Mouse (Mus musculus): ENCODE data around the gene Naaladl2. TPM values are rescaled to one million over a fixed set of nuclear protein-coding genes. Genes with fewer than 3 reads are reported as not detected.

Naaladl2 gene
- polyA plus RNA-seq, 1 experiment, result not detected

DNA sequence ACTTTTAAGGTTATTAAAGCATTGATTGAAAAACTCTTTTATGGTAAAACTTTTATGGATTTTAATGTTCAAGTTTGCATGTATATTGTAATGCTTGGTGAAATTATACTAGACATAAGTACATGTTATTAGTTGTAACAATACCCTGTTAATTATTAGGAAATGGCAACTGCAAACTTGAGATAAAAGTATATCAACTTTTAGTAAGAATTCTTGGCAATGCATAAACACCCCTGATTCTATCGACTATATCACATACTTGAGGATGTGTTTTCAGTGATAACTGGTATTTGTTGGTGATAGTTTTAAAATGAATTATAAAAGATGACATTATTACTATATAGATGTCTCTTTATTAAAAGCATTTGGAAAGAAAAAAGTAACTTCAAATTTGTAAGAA is 1017.9 kb downstream of the Naaladl2 start:
- Histone ChIP-seq H3K9me3 (replicated peaks; ENCODE audit: control insufficient read depth, insufficient read depth, low read length, poor library complexity, severe bottlenecking) (no peaks in the 10 kb centered on the region), H3K4me3 (ENCODE audit: low read depth, low read length) (no peak overlapping the region), H3K36me3 (ENCODE audit: control insufficient read depth, insufficient read depth, low read length, poor library complexity, severe bottlenecking) (no peaks in the 10 kb centered on the region), H3K4me1 (ENCODE audit: control insufficient read depth, insufficient read depth, low read length) (no peaks in the 10 kb centered on the region), H3K27ac (ENCODE audit: insufficient read depth, low read length) (no peak overlapping the region), H3K9ac (ENCODE audit: low read depth, poor library complexity, severe bottlenecking) (no peak overlapping the region), H3K27me3 (ENCODE audit: control insufficient read depth, insufficient read depth, low read length, poor library complexity, severe bottlenecking) (no peaks in the 10 kb centered on the region)
- no peak for TF ChIP-seq POLR2A (IDR thresholded peaks at IDR 0.05; ENCODE audit: insufficient read depth, low read length)
- no peak for TF ChIP-seq EP300 (IDR thresholded peaks at IDR 0.05; ENCODE audit: insufficient read depth, low read depth, low read length)
- no peak for TF ChIP-seq CTCF (IDR thresholded peaks at IDR 0.05; ENCODE audit: low read depth, low read length)

DNA sequence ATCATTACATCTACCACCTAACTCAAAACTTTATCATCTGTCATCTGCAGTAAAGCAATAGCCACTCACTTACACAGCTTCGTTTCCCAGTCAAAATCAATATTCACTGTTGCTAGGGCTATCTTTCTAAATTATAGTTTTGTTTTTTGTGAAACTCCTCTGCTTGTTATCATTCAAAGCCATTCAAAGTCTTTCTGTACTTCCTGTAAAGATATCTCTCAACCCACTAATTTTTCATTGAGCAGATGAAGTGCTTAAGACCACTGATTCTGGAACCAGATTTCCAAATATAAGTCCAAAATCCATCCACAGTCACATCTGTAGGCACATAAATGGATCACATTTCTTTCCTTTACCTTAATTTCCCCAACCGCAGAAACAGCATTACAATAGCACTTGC is 1020.0 kb downstream of the Naaladl2 start:
- no peaks in the 10 kb centered on the region for H3K36me3 ChIP-seq (ENCODE audit: control insufficient read depth, insufficient read depth, low read length, poor library complexity, severe bottlenecking)
- TF ChIP-seq EP300 (IDR thresholded peaks at IDR 0.05; ENCODE audit: insufficient read depth, low read depth, low read length) (no peak), POLR2A (IDR thresholded peaks at IDR 0.05; ENCODE audit: insufficient read depth, low read length) (no peak), CTCF (IDR thresholded peaks at IDR 0.05; ENCODE audit: low read depth, low read length) (no peak)
- no peaks in the 10 kb centered on the region for H3K4me1 ChIP-seq (ENCODE audit: control insufficient read depth, insufficient read depth, low read length)
- no peak overlapping the region for H3K9ac ChIP-seq (ENCODE audit: low read depth, poor library complexity, severe bottlenecking)
- H3K27ac ChIP-seq (ENCODE audit: insufficient read depth, low read length), result no peak overlapping the region
- H3K27me3 ChIP-seq (ENCODE audit: control insufficient read depth, insufficient read depth, low read length, poor library complexity, severe bottlenecking), result no peaks in the 10 kb centered on the region
- H3K4me3 ChIP-seq (ENCODE audit: low read depth, low read length), result no peak overlapping the region
- no peaks in the 10 kb centered on the region for H3K9me3 ChIP-seq (replicated peaks; ENCODE audit: control insufficient read depth, insufficient read depth, low read length, poor library complexity, severe bottlenecking)

DNA sequence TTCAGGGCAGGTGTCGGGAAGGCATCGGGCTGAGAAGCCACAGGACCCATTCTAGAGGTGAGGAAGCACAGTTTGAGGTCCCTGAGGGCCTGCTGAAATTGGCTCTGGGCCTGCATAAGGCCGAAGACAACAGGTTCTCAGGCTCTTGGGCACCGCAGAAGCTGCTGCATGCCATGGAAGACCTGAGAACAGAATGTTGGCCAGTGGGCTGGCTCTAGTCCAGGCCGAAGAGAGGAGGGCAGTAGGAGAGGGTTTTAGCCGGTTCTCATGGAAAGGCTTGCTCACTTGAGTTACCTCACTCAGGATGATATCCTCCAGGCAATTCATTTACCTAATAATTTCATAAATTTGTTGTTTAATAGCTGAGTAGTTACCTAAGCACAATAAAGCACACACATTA is 1025.9 kb downstream of the Naaladl2 start:
- H3K36me3 ChIP-seq (ENCODE audit: control insufficient read depth, insufficient read depth, low read length, poor library complexity, severe bottlenecking), result no peaks in the 10 kb centered on the region
- no peak overlapping the region for H3K27ac ChIP-seq (ENCODE audit: insufficient read depth, low read length)
- TF ChIP-seq POLR2A (IDR thresholded peaks at IDR 0.05; ENCODE audit: insufficient read depth, low read length) (no peak), CTCF (IDR thresholded peaks at IDR 0.05; ENCODE audit: low read depth, low read length) (no peak), EP300 (IDR thresholded peaks at IDR 0.05; ENCODE audit: insufficient read depth, low read depth, low read length) (no peak)

DNA sequence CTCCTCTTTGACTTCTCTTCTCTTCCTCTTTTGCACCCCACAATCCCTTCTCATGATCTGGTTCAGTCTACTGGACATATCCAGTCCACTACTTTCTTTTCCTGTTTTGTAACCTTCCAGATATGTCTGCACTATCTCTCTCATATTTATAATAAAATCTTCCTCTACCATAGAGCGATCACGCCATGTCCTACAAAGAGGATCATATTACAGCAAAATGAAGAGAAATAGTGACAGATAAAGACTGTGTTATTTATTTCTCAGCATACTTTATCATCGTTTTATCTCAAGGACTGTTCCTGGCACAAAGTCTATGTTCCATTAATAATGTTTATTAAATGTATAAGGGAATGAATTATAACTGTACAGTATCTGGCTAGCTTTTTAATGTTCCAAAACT is 1029.2 kb downstream of the Naaladl2 start:
- no peaks in the 10 kb centered on the region for H3K4me1 ChIP-seq (ENCODE audit: control insufficient read depth, insufficient read depth, low read length)
- H3K9me3 ChIP-seq (replicated peaks; ENCODE audit: control insufficient read depth, insufficient read depth, low read length, poor library complexity, severe bottlenecking), result no peaks in the 10 kb centered on the region
- no peaks in the 10 kb centered on the region for H3K27me3 ChIP-seq (ENCODE audit: control insufficient read depth, insufficient read depth, low read length, poor library complexity, severe bottlenecking)
- H3K9ac ChIP-seq (ENCODE audit: low read depth, poor library complexity, severe bottlenecking), result no peak overlapping the region
- H3K36me3 ChIP-seq (ENCODE audit: control insufficient read depth, insufficient read depth, low read length, poor library complexity, severe bottlenecking), result no peaks in the 10 kb centered on the region
- no peak overlapping the region for H3K4me3 ChIP-seq (ENCODE audit: low read depth, low read length)
- no peak for TF ChIP-seq CTCF (IDR thresholded peaks at IDR 0.05; ENCODE audit: low read depth, low read length)
- TF ChIP-seq EP300 (IDR thresholded peaks at IDR 0.05; ENCODE audit: insufficient read depth, low read depth, low read length), result no peak
- no peak for TF ChIP-seq POLR2A (IDR thresholded peaks at IDR 0.05; ENCODE audit: insufficient read depth, low read length)
- no peak overlapping the region for H3K27ac ChIP-seq (ENCODE audit: insufficient read depth, low read length)

More for the DNA sequence above, 1025.9 kb downstream of the Naaladl2 start:
- Histone ChIP-seq H3K9me3 (replicated peaks; ENCODE audit: control insufficient read depth, insufficient read depth, low read length, poor library complexity, severe bottlenecking) (no peaks in the 10 kb centered on the region), H3K4me1 (ENCODE audit: control insufficient read depth, insufficient read depth, low read length) (no peaks in the 10 kb centered on the region), H3K4me3 (ENCODE audit: low read depth, low read length) (no peak overlapping the region), H3K9ac (ENCODE audit: low read depth, poor library complexity, severe bottlenecking) (no peak overlapping the region), H3K27me3 (ENCODE audit: control insufficient read depth, insufficient read depth, low read length, poor library complexity, severe bottlenecking) (no peaks in the 10 kb centered on the region)

DNA sequence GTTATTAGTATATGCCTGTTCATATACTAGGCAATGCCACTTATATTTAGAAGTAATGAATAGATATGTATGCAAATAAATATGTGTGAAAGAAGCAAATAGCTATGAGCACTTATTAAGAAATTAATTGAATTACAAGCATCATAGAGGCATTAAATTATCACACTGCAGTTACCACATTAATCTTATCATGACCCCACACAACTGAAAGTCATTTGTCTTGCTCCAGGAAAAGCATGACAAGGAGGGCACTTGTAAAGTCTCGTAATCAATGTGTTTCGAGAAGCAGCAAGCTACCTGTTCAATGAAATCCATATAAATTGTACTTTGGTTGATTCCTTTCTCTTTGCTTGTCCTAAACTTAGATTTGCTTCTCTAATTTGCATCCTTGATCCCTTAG is 1030.7 kb downstream of the Naaladl2 start:
- no peak for TF ChIP-seq EP300 (IDR thresholded peaks at IDR 0.05; ENCODE audit: insufficient read depth, low read depth, low read length)
- Histone ChIP-seq H3K9ac (ENCODE audit: low read depth, poor library complexity, severe bottlenecking) (no peak overlapping the region), H3K27ac (ENCODE audit: insufficient read depth, low read length) (no peak overlapping the region), H3K4me3 (ENCODE audit: low read depth, low read length) (no peak overlapping the region), H3K9me3 (replicated peaks; ENCODE audit: control insufficient read depth, insufficient read depth, low read length, poor library complexity, severe bottlenecking) (no peaks in the 10 kb centered on the region), H3K36me3 (ENCODE audit: control insufficient read depth, insufficient read depth, low read length, poor library complexity, severe bottlenecking) (no peaks in the 10 kb centered on the region), H3K4me1 (ENCODE audit: control insufficient read depth, insufficient read depth, low read length) (no peaks in the 10 kb centered on the region), H3K27me3 (ENCODE audit: control insufficient read depth, insufficient read depth, low read length, poor library complexity, severe bottlenecking) (no peaks in the 10 kb centered on the region)

DNA sequence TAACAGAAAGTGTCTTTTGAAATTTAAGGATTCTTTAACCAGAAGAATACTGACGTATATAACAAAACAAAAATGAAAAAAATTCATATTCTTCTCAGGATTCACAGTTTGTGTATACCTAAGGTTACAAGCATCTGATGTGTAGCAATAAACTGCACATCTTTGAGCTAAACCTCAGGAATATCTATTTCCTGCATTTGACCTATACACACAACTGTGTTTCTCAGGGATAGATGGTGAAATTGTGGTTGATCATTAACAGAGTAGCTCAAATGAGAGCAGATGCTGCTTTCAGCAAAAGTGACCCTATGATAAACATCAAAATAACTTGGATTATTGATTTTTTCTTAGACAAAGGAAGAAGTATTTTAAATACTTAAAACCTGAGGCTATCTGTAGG is 1037.7 kb downstream of the Naaladl2 start:
- H3K4me3 ChIP-seq (ENCODE audit: low read depth, low read length), result no peak overlapping the region
- no peaks in the 10 kb centered on the region for H3K4me1 ChIP-seq (ENCODE audit: control insufficient read depth, insufficient read depth, low read length)
- no peaks in the 10 kb centered on the region for H3K27me3 ChIP-seq (ENCODE audit: control insufficient read depth, insufficient read depth, low read length, poor library complexity, severe bottlenecking)
- no peak for TF ChIP-seq EP300 (IDR thresholded peaks at IDR 0.05; ENCODE audit: insufficient read depth, low read depth, low read length)
- no peak for TF ChIP-seq CTCF (IDR thresholded peaks at IDR 0.05; ENCODE audit: low read depth, low read length)
- no peak for TF ChIP-seq POLR2A (IDR thresholded peaks at IDR 0.05; ENCODE audit: insufficient read depth, low read length)
- H3K9me3 ChIP-seq (replicated peaks; ENCODE audit: control insufficient read depth, insufficient read depth, low read length, poor library complexity, severe bottlenecking), result no peaks in the 10 kb centered on the region
- H3K27ac ChIP-seq (ENCODE audit: insufficient read depth, low read length), result no peak overlapping the region
- no peaks in the 10 kb centered on the region for H3K36me3 ChIP-seq (ENCODE audit: control insufficient read depth, insufficient read depth, low read length, poor library complexity, severe bottlenecking)
- no peak overlapping the region for H3K9ac ChIP-seq (ENCODE audit: low read depth, poor library complexity, severe bottlenecking)
